Mouse (Mus musculus): ENCODE data around the gene A4galt. TPM values are rescaled to one million over a fixed set of nuclear protein-coding genes. Genes with fewer than 3 reads are reported as not detected.
"Not testable (repeated sequence)": the region's sequence is repeated elsewhere in the genome, so short reads cannot be mapped to it uniquely, and the experiment has no call there.

Gene A4galt
- polyA plus RNA-seq, 1 experiment: not detected

- Histone ChIP-seq H3K27me3 (ENCODE audit: control insufficient read depth) (no peaks in the 10 kb centered on the region), H3K36me3 (ENCODE audit: control insufficient read depth) (no peaks in the 10 kb centered on the region), H3K4me1 (ENCODE audit: control insufficient read depth) (no peaks in the 10 kb centered on the region; the same call in 1 of the 2 replicates), H3K4me3 (replicated peaks) (no peak overlapping the region), H3K9me3 (ENCODE audit: control insufficient read depth, low read length) (peaks cover 9% of the 10 kb centered on the region)
- TF ChIP-seq GATA1 (IDR thresholded peaks at IDR 0.05; ENCODE audit: low read length) (no peak), TAL1 (IDR thresholded peaks at IDR 0.05; ENCODE audit: low read length) (no peak)
Observed at GRCm38 (mm10) chr15:83273017-83273416, 21.4 kb upstream of the A4galt start.

- H3K27me3 ChIP-seq (ENCODE audit: control insufficient read depth); H3K4me1 ChIP-seq (ENCODE audit: control insufficient read depth); H3K4me3 ChIP-seq (replicated peaks); H3K36me3 ChIP-seq (ENCODE audit: control insufficient read depth); H3K9me3 ChIP-seq (ENCODE audit: control insufficient read depth, low read length): not testable (repeated sequence)
Observed at GRCm38 (mm10) chr15:83271221-83271620, 19.6 kb upstream of the A4galt start.

GRCm38 (mm10) chr15:83269985-83270384, 18.4 kb upstream of the A4galt start:
- H3K4me1 ChIP-seq (ENCODE audit: control insufficient read depth); H3K9me3 ChIP-seq (ENCODE audit: control insufficient read depth, low read length): not testable (repeated sequence)

GRCm38 (mm10) chr15:83268428-83268827, 16.9 kb upstream of the A4galt start:
- not testable (repeated sequence) for H3K36me3 ChIP-seq (ENCODE audit: control insufficient read depth); H3K4me1 ChIP-seq (ENCODE audit: control insufficient read depth); H3K4me3 ChIP-seq (replicated peaks); H3K9me3 ChIP-seq (ENCODE audit: control insufficient read depth, low read length); H3K27me3 ChIP-seq (ENCODE audit: control insufficient read depth)

More at GRCm38 (mm10) chr15:83269985-83270384, 18.4 kb upstream of the A4galt start:
- not testable (repeated sequence) for H3K36me3 ChIP-seq (ENCODE audit: control insufficient read depth); H3K4me3 ChIP-seq (replicated peaks); H3K27me3 ChIP-seq (ENCODE audit: control insufficient read depth)

- peaks cover 2% of the 10 kb centered on the region; the same call in 1 of the 2 replicates for H3K27me3 ChIP-seq (ENCODE audit: control insufficient read depth)
- H3K4me1 ChIP-seq (ENCODE audit: control insufficient read depth): no peaks in the 10 kb centered on the region; the same call in 1 of the 2 replicates
- H3K4me3 ChIP-seq (replicated peaks): no peak overlapping the region
- no peaks in the 10 kb centered on the region for H3K9me3 ChIP-seq (ENCODE audit: control insufficient read depth, low read length)
- no peaks in the 10 kb centered on the region for H3K36me3 ChIP-seq (ENCODE audit: control insufficient read depth)
- no peak for TF ChIP-seq GATA1 (IDR thresholded peaks at IDR 0.05; ENCODE audit: low read length)
- TF ChIP-seq TAL1 (IDR thresholded peaks at IDR 0.05; ENCODE audit: low read length): no peak
Observed at GRCm38 (mm10) chr15:83265269-83265668, 13.7 kb upstream of the A4galt start.

GRCm38 (mm10) chr15:83263405-83263804, 11.8 kb upstream of the A4galt start:
- TF ChIP-seq TAL1 (IDR thresholded peaks at IDR 0.05; ENCODE audit: low read length): no peak
- H3K27me3 ChIP-seq (ENCODE audit: control insufficient read depth): peaks cover 2% of the 10 kb centered on the region; the same call in 1 of the 2 replicates
- no peak overlapping the region for H3K4me3 ChIP-seq (replicated peaks)
- no peaks in the 10 kb centered on the region for H3K9me3 ChIP-seq (ENCODE audit: control insufficient read depth, low read length)
- no peaks in the 10 kb centered on the region for H3K36me3 ChIP-seq (ENCODE audit: control insufficient read depth)
- no peaks in the 10 kb centered on the region; the same call in 1 of the 2 replicates for H3K4me1 ChIP-seq (ENCODE audit: control insufficient read depth)

GRCm38 (mm10) chr15:83257906-83258305, 6.3 kb upstream of the A4galt start:
- H3K27me3 ChIP-seq (ENCODE audit: control insufficient read depth): peaks cover 7% of the 10 kb centered on the region
- H3K9me3 ChIP-seq (ENCODE audit: control insufficient read depth, low read length): peaks cover 8% of the 10 kb centered on the region
- no peak overlapping the region for H3K4me3 ChIP-seq (replicated peaks)
- no peaks in the 10 kb centered on the region for H3K36me3 ChIP-seq (ENCODE audit: control insufficient read depth)
- peaks cover 6% of the 10 kb centered on the region for H3K4me1 ChIP-seq (ENCODE audit: control insufficient read depth)
- TF ChIP-seq TAL1 (IDR thresholded peaks at IDR 0.05; ENCODE audit: low read length) (no peak), GATA1 (IDR thresholded peaks at IDR 0.05; ENCODE audit: low read length) (no peak)

- H3K9me3 ChIP-seq (ENCODE audit: control insufficient read depth, low read length): peaks cover 8% of the 10 kb centered on the region
- H3K36me3 ChIP-seq (ENCODE audit: control insufficient read depth): no peaks in the 10 kb centered on the region
- H3K4me3 ChIP-seq (replicated peaks): no peak overlapping the region
- TF ChIP-seq TAL1 (IDR thresholded peaks at IDR 0.05; ENCODE audit: low read length) (no peak), GATA1 (IDR thresholded peaks at IDR 0.05; ENCODE audit: low read length) (no peak)
- H3K27me3 ChIP-seq (ENCODE audit: control insufficient read depth): peaks cover 21% of the 10 kb centered on the region
- H3K4me1 ChIP-seq (ENCODE audit: control insufficient read depth): peaks cover 6% of the 10 kb centered on the region
Observed at GRCm38 (mm10) chr15:83256491-83256890, 4.9 kb upstream of the A4galt start.

- H3K36me3 ChIP-seq (ENCODE audit: control insufficient read depth): no peaks in the 10 kb centered on the region
- peaks cover 7% of the 10 kb centered on the region for H3K4me1 ChIP-seq (ENCODE audit: control insufficient read depth)
- peaks cover 11% of the 10 kb centered on the region for H3K9me3 ChIP-seq (ENCODE audit: control insufficient read depth, low read length)
- TF ChIP-seq GATA1 (IDR thresholded peaks at IDR 0.05; ENCODE audit: low read length) (no peak), TAL1 (IDR thresholded peaks at IDR 0.05; ENCODE audit: low read length) (no peak)
- peaks cover 26% of the 10 kb centered on the region for H3K27me3 ChIP-seq (ENCODE audit: control insufficient read depth)
- H3K4me3 ChIP-seq (replicated peaks): no peak overlapping the region
Observed at GRCm38 (mm10) chr15:83255944-83256343, 4.4 kb upstream of the A4galt start.

- TF ChIP-seq GATA1 (IDR thresholded peaks at IDR 0.05; ENCODE audit: low read length): no peak
- no peak for TF ChIP-seq TAL1 (IDR thresholded peaks at IDR 0.05; ENCODE audit: low read length)
- Histone ChIP-seq H3K4me3 (replicated peaks) (no peak overlapping the region), H3K9me3 (ENCODE audit: control insufficient read depth, low read length) (peaks cover 11% of the 10 kb centered on the region), H3K4me1 (ENCODE audit: control insufficient read depth) (peaks cover 7% of the 10 kb centered on the region), H3K36me3 (ENCODE audit: control insufficient read depth) (no peaks in the 10 kb centered on the region), H3K27me3 (ENCODE audit: control insufficient read depth) (peaks cover 33% of the 10 kb centered on the region)
Observed at GRCm38 (mm10) chr15:83255191-83255782, 3.7 kb upstream of the A4galt start.

Measured in erythroblast, embryonic 14.5 days (primary cell).